Mouse (Mus musculus): Measurements from ENCODE around the gene Odf3l2. TPM values are rescaled to one million over a fixed set of nuclear protein-coding genes. Genes with fewer than 3 reads are reported as not detected.

Gene Odf3l2
- total RNA-seq, 2 experiments from 2014 or later = 0.25 to 0.63 TPM

DNA sequence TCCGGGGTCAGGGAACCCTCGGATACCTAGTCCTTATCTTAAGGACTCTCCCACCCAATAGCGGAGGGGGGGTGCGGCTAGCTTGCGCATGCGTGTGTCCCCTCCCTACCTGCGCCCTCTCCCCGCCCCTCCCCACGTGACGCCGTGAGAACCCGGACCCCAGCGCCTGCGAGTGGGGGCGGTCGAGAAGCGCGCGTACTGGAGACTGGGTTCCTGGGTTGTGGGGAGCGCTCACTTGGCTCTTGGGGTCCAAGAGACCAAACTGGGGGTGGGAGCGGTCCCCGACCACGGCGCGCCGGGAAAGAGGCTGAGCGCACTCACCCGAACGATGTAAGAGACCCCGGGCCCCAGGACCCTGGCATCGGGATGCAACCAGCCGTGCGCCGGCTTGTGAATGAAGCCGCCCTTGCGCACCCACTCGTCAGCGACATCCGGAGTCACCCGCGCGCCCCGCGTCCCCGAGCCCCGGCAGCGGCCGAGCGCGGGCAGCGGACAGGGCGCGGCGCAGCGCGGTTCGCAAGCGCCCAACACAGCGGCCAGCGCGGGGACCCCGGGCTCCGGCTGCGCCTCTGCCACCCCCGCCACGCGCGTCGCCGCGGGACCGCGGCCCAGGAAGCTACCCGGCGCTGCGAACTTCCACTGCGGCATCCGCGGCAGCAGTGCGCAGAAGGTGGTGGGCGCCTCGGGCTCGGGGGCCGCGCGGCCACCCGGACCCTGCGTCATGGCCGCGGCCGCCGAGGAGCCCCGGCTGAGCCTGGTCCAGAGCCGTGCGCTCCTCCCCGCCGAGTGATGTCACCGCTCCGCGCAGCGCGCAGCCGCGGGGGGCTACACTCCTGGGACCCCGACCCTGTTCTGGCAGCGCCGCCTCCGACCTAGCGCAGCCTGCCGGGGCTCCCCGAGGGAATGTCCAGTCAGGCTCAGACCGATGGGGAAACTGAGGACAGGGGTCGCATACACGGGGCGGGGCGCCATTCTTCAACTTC lies 8.1 kb downstream of the Odf3l2 start, which contains the start of gene Shc2:
TSS of gene Shc2 (minus strand) at position 791 of the 983 bp plus-strand sequence.
- intact Hi-C loops (cut with DNase I) = no loop called here
- peak; percentile 84 to 86 for DNase-seq (ENCODE audit: low spot score in 2 of 2)

DNA sequence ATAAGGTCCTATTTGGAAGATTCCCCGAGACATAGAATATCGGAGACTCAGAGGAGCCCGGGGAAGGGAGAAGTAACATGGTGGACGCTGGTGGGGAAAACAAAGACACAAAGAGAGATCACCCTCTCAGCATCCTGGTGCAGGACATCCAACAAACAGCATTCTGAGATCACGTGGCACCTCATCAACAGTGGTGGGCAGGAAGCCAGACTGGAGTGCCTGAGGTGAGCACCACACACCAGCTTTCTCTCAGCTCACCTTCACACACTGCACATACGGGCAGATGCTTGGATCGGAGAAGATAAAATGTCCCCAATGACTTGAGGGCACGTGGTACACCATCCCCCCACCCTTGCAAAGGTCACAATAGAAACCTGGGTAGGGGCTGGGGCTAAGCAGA lies 9.3 kb downstream of the Odf3l2 start:
- intact Hi-C loops (cut with DNase I) = no loop called here
- DNase-seq (ENCODE audit: low spot score in 2 of 2) = no peak

DNA sequence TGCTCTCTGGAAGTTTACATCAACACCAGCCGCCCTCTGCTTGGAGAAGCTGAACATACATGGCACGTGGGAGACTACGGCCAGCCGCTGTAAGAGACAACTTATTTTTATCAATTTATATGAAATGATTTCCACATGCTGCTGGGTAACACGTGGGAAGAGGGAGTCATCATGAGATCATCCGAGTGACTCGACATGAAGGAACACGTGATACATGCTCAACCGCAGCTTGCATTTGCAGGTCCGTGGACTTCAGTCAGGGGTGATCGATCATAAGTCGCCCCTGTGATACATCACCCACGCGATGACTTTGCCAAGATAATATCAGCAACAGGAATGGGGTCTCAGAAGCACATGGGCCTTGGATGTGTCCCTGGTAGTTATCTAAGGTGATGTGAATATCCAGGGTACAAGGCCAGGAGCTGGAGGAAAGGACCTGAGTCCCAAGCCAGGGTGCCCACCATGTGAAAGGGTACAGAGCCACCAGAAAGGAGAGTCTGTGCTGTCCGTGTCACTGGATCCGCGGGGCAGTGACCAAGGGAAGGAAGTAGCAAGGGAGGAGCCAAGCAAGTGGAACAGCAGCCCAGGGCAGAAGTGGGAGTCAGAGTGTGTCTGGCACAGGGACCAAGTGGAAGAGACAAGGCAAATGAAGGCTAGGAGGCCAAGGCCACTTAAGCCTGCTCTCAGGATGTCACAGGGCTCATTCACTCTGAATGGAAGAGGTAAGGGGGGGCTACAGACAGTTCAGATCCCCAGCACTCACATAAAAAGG lies 12.3 kb downstream of the Odf3l2 start:
- no peak for DNase-seq (ENCODE audit: low spot score in 2 of 2)
- intact Hi-C loops (cut with DNase I) = no loop called here

DNA sequence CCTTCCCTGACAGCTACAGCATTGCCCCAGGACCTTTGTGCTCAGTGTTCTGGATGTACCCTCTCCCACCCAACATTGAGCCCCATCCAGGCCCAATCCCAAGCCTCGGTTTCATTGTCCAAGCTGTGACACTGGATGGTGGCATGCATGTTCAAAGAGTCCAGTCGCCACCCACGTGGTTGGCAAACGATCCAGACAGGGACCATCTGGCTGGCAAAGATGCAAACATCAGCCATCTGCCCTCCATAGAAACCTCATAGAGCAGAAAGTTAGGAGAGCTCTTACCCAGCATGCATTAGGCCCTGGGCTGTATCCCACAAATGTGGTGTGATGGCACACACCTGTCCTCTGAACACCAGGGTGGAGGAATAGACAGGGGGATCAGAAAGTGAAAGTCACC lies 14.1 kb downstream of the Odf3l2 start:
- intact Hi-C loops (cut with DNase I) = no loop called here
- DNase-seq (ENCODE audit: low spot score in 2 of 2) = peak in 1 of 2 experiments; percentile 64

DNA sequence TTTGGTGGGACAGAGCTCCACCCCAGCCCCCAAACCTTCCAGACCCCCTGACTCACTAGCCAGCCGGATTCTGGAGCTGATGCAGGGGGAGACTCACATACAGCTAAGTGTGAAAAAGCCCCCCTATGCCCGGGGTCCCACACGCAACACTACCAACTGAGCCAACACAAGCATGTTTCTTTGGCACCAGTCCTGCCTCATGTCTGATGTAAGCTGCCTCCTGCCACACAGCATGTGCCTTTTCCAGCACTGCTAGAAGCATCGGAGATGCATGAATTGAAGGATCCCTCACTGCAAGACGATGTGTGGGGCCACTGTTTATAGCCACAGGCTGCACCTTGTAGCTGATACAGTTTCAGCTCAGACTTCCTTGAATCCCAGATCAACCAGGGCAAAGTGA lies 17.2 kb downstream of the Odf3l2 start:
- no peak for DNase-seq (ENCODE audit: low spot score in 2 of 2)
- intact Hi-C loops (cut with DNase I) = no loop called here

DNA sequence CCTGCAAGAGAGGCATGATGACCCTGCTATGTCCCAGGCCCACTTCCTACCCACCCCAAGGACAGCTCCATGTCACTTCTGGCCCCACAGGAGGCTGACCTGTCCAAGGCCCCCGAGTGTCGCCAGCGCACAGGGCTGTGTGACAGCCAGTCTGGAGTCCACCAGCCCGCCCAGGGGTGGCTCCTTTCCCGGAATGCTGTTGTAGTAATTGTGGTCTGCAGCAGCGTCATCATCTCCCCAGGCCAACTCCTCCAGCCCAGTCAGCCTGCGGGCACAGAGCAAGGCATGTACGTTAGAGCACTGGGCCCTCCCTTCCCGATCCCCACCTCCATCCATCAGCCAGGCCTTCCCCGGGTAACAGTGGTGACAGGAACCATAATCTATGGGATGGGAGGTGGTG lies 19.4 kb downstream of the Odf3l2 start:
- intact Hi-C loops (cut with DNase I) = no loop called here
- no peak for DNase-seq (ENCODE audit: low spot score in 2 of 2)

DNA sequence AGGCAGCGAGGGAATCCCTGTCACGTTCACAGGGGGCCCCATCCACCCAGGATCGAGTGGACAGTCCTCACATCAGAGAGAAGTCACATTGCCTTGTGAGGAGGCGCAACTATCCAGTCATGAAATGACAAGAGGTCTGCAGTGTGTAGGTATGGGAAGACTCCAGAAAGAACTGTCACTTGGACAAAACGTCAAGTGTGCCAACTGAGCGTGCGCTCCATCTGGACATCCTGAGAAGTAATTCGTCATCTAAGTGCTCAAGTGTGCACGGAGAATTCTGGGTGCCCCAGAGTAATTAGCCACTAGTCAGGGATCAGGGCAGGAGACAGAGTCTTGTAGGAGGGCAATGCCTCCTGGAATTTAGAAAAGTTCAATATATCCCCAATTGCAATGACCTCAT lies 20.1 kb downstream of the Odf3l2 start:
- no peak for DNase-seq (ENCODE audit: low spot score in 2 of 2)
- intact Hi-C loops (cut with DNase I) = no loop called here

DNA sequence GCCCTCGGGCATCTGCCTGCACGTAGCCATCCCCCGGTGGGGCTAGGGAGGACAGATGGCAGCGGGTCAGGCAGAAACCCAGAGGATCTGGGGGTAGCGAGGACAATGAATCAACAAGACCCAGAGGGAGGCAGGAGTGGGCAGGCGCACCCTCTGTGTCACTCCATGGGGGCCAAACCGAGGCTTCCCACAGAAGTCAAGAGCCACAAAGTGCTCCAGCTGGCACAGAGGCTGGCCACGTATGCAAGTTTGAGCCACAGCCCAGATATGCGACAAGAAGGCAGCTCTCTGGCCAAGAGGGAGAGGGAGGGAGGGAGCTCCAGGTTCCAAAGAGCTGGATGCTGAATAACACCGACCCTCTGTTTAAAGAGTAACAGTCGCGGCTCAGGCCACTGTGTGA lies 21.6 kb downstream of the Odf3l2 start:
- intact Hi-C loops (cut with DNase I) = no loop called here
- no peak for DNase-seq (ENCODE audit: low spot score in 2 of 2)

DNA sequence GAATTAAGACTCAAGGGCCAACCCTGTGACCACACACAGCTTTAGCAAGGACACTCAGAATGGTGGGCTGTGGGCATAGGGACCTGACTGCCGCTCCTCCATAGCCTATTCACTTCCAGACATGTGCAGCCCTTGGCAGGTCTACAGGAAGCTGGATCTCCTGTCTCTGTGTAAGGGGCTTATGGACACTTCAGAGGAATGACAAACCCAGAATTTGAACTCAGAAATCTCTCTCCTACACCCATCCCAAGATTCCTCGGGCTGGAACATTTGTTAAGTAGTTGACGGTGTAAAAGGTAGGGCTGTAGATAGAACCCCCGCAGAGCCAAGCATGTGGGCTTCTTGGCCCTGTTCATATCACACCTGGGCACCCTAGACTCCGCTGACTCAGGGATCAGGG lies 29.2 kb downstream of the Odf3l2 start:
- no peak for DNase-seq (ENCODE audit: low spot score in 2 of 2)
- intact Hi-C loops (cut with DNase I) = no loop called here

DNA sequence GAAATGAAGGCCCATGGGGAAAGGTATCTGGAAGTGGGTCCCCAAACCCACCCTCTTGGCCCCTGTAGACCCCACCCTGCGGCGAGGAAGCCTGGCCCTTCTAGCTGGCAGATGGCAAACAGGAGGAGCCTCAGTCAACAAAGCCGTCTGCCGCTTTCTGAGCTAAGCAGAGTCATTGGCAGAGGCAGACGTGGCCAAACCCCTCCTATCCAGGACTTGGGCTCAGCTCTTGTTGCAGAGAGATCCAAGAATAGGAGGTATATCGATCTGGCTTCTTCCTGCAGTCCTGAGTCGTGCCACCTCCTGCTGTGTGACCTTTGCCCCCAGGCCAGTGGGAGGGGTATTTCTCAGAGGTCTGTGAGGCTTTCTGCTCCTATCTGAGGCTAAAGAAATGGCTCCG lies 29.7 kb downstream of the Odf3l2 start:
- no peak for DNase-seq (ENCODE audit: low spot score in 2 of 2)
- intact Hi-C loops (cut with DNase I) = no loop called here

DNA sequence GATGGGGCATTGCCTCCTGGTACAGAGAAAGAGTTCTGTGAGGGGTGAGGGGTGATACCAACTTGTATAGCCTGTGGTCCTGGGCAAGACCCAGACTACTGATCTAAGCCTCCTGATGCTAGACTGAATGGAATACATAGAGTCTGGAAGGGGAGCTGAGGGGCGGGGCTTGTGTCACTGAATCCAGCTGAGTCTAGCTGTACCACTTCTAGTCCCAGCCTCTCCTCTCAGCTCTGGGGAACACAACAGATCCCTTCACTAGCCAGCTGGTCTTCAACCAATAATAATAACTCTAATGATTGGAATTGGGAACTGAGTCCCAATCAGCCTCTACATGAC lies 31.3 kb downstream of the Odf3l2 start:
- no peak for DNase-seq (ENCODE audit: low spot score in 2 of 2)
- intact Hi-C loops (cut with DNase I) = no loop called here

DNA sequence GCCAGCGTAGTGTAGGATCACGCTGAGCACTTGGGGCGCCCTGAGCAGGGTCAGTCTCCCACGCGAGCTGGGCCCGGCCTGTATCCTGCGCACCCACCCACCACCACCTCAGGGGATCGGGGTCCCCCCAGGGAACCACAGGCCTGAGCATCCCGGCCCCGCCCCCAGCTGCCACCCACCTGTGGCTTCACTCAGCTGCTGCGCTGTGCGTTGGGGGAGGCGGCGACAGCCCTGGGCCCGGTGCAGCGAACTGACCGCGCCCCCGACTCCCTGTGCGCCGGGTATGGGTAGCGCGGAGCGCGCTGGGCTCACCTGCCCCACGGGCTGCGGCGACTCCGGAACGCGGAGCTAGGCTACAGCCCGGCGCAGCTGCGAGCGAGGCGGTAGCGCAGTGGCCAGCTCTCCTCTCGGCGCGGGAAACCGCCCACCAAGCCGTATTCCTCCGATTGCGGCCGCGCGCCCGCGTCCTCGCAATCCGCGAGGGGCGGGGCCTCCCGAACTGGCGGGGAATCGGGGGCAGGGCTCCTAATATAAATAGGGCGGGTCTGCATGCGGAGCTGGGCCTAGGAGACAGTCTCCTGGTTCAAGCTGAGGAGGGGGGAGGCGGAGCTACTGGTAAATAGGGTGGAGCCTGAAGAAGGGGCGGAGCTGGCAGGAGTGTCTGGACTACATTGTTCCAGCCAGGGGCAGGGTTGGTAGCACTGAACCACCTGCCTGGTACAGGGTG lies 31.8 kb downstream of the Odf3l2 start, which contains the start of gene C2cd4c:
TSS of gene C2cd4c (minus strand) at position 448 of the 727 bp plus-strand sequence.
- intact Hi-C loops (cut with DNase I) = no loop called here
- DNase-seq (ENCODE audit: low spot score in 2 of 2) = peak; percentile 78 to 83

DNA sequence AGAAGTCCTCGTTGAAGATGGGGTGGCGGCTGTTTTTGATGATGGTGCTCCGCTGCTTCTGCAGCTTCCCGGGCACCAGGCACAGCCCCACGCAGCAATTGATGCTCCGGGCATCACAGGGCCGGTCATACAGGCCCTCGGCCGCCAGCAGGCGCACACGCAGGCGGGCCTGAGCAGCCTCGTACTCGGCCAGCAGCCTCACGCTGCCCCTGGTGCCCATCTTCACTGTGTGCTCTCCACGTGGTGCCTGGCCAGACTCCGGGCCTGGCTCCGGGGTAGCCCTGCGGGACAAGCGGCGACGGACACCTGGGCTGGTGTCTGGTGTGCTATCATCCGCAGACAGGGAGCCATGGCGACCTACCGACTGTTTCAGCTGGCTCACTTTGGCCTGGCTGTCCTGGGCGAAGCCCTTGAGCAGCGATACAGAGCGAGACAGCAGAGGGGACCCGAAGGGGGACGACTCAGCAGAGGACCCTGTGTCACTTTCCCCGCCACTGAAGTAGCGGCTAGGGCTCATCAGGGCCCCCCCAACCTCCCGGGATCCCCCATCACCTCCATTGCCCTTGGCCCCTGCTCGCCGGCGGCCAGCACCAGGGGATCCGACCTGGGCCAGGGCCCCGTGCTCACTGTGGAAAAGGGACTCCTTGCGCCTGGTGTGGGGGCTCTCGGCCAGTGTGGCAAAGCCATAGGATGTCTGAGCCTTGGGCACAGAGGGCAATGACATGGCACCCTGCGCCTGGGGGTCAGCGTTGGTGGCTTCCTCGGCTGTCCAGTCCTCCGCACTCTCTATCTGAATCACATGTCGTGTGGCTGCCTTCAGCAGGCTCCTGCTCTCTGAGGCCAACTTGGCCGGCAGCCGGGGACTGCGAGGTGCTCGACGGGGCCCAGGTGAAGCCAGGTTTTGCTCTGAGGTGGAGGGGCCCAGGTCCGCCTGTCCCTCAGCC lies 33.1 kb downstream of the Odf3l2 start:
- DNase-seq (ENCODE audit: low spot score in 2 of 2) = no peak
- intact Hi-C loops (cut with DNase I) = no loop called here

DNA sequence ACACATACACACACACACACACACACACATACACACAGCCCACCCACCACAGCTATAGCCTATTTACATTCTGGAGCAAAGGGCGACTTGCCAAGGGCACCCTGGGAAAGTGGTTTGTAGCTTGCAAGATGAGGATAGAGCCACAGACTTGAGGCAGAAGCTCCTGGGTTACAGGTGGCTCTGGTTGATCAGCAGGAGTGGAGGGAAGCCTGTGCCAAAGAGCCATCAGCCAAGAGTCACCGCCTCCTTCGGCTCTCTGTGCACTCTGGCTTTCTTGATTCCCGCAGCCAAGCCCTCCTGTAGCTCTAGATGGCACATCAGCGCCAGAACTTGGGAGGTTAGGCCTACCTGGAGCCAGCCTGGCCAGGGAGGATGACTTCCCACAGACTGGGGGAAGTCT lies 34.2 kb downstream of the Odf3l2 start:
- no peak for DNase-seq (ENCODE audit: low spot score in 2 of 2)
- intact Hi-C loops (cut with DNase I) = no loop called here

DNA sequence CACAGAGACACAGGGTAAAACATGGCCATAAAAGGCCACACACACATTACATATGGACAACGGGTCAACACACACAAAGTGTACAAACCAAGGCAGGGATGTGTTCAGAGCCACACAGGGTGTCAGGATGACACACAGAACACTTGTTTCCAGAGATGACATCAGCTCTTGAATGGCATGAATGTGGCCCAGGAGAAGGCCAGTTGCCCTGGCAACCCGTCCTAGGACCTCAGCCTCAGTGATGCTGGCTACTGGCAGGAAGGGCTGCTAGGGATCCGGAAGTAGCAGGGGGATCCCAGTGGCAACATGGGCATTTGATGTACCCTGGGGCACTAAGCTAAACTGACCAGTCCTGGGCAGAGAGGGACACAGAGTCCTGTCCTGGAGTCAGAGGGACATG lies 36.3 kb downstream of the Odf3l2 start:
- DNase-seq (ENCODE audit: low spot score in 2 of 2) = no peak
- intact Hi-C loops (cut with DNase I) = no loop called here

DNA sequence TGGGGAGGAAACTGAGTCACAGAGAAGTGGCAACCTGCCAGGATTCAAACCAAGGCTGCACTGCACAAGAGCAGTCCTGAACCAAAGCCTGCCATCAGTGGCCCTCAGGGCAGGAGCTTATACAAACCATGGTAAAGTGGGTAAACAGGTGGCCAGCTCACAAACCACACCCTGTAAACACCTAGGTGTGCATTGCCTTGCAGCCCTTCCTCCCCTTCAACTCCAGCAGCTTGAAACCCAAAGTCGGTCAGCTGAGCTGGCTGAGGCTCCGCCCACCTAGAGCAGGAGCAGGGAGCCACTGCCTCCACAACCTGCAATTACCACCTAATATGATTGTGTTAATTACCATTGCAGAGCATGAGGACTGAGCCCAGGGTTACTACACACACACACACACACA lies 37.6 kb downstream of the Odf3l2 start:
- intact Hi-C loops (cut with DNase I) = no loop called here
- DNase-seq (ENCODE audit: low spot score in 2 of 2) = no peak

DNA sequence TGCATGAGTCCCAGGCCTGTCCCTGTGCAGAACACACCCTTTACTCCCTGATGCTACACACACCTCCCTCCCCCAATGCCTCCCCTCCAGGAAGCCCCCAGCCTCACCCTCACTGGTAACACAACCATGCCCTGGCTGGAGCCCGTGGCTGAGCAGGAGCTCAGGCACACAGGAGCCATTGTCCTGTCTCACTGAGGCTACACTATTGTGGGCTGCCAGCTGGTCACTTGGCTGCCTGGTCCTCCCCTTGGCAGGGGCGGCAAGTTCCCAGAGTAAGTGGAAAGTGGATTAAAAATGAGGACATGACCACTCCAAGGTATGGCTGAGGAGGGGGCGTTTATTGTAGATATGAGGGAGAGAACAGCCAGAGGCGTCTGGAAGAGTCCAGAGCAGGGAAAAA lies 39.0 kb downstream of the Odf3l2 start:
- intact Hi-C loops (cut with DNase I) = no loop called here
- DNase-seq (ENCODE audit: low spot score in 2 of 2) = no peak

DNA sequence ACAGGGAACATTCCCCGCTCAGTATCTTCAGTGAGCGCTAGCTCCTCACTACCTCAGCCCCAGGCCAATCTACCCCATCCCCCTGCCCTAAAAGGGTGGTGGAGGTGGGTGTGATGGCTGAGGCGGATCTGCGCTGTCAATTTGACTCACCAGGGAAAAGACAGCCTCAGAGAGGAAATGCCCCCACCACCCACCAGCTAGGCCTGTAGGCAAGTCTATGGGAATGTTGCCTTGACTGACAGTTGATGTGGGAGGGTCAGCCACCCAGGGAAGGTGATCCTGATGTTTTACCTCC lies 47.7 kb downstream of the Odf3l2 start:
- intact Hi-C loops (cut with DNase I) = no loop called here
- peak in 1 of 2 experiments; percentile 60 for DNase-seq (ENCODE audit: low spot score in 2 of 2)
